Mouse (Mus musculus): ENCODE measurements around the gene Akap6. TPM values are rescaled to one million over a fixed set of nuclear protein-coding genes. Genes with fewer than 3 reads are reported as not detected.

Akap6 gene
- total and polyA plus RNA-seq, 2 experiments from 2014 or later: 21.3 to 77.3 TPM

DNA sequence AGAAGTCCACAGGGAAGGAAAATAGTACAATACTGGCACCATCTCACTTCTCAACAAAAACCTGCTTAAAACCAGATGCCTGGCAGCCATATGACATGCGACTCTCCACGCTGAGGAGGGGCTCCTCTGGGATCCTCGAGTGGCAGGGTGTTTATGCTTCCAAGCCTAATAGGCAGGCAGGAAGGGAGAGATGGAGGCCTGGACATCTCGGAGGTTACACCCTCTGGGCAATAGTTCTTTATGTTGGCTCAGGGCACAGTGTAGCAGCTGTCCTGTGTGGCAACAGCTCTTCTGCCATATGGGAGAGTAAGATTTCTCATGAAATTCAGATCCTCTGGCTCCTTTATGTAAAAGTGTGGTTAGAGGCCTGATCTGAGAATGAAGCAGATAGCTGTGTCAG is 24.2 kb upstream of the Akap6 start:
- H3K4me3 ChIP-seq (ENCODE audit: low read length): no peak overlapping the region
- H3K9ac ChIP-seq (replicated peaks; ENCODE audit: low read length): no peak overlapping the region
- peaks cover 6% of the 10 kb centered on the region; the same call in 1 of the 2 replicates for H3K4me1 ChIP-seq (ENCODE audit: insufficient read depth, low read length)
- TF ChIP-seq CTCF (IDR thresholded peaks at IDR 0.05; ENCODE audit: low read depth): no peak
- peak overlapping the region; percentile 61; the same call in 1 of the 2 replicates for H3K27ac ChIP-seq
- peak; percentile 87 for ATAC-seq
- H3K27me3 ChIP-seq (ENCODE audit: insufficient read depth, low read length): no peaks in the 10 kb centered on the region
- H3K9me3 ChIP-seq (ENCODE audit: low read length): no peaks in the 10 kb centered on the region
- peak; percentile 71 for DNase-seq (ENCODE audit: low spot score)
- H3K36me3 ChIP-seq (ENCODE audit: insufficient read depth, low read length): no peaks in the 10 kb centered on the region
- H3K4me2 ChIP-seq (ENCODE audit: low read depth, low read length): no peak overlapping the region
- 27% methylated on average over 4 of the region's 4 CpGs for WGBS

DNA sequence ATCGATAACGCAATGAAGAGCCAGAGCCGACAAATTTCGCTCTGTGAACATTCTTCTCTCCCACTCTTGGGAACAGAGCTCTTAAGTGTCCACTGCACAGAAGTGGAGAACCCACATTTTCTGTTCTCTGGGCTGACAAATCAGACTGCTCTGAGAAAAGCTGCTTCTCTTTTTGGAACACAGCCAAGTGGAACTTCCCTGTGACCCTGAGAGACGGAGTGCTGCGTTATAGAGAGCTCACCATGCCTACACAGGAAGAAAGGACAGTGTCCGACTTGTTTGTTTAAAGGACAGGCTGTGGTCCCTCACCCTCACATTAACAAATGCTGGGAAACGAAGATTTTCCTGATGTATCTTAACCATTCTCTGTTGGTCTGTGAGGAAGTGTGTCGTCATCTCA is 11.8 kb upstream of the Akap6 start:
- Histone ChIP-seq H3K36me3 (ENCODE audit: insufficient read depth, low read length) (no peaks in the 10 kb centered on the region), H3K9me3 (ENCODE audit: low read length) (no peaks in the 10 kb centered on the region), H3K4me3 (ENCODE audit: low read length) (no peak overlapping the region), H3K4me1 (ENCODE audit: insufficient read depth, low read length) (no peaks in the 10 kb centered on the region), H3K9ac (replicated peaks; ENCODE audit: low read length) (no peak overlapping the region), H3K4me2 (ENCODE audit: low read depth, low read length) (peak overlapping the region; percentile 27; the same call in 1 of the 2 replicates), H3K27me3 (ENCODE audit: insufficient read depth, low read length) (no peaks in the 10 kb centered on the region), H3K27ac (no peak overlapping the region)
- WGBS: 50% methylated on average over 9 of the region's 9 CpGs
- TF ChIP-seq CTCF (IDR thresholded peaks at IDR 0.05; ENCODE audit: low read depth): no peak
- peak; percentile 35; the same call in 1 of the 2 replicates for ATAC-seq
- peak; percentile 50 for DNase-seq (ENCODE audit: low spot score)

DNA sequence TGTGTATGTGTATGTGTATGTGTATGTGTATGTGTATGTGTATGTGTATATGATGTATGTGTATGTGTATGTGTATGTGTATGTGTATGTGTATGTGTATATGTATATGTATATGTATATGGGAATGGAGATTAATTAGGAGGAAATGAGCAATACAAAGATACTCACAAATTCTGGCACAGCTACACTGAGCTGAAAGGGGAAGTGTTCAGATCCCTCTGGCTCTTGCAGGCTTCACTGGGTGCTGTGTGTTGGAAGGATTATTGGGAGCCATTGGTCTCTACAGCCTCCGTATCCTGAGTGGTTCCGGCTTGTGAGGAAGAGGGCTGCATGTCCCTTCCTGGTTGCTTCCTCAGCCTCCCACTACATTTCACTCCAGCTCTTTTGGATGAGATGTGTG is 10.5 kb upstream of the Akap6 start:
- no peaks in the 10 kb centered on the region for H3K9me3 ChIP-seq (ENCODE audit: low read length)
- H3K4me1 ChIP-seq (ENCODE audit: insufficient read depth, low read length): no peaks in the 10 kb centered on the region
- DNase-seq (ENCODE audit: low spot score) (no peak), ATAC-seq (no peak)
- H3K9ac ChIP-seq (replicated peaks; ENCODE audit: low read length): no peak overlapping the region
- no peak overlapping the region for H3K4me2 ChIP-seq (ENCODE audit: low read depth, low read length)
- no peak for TF ChIP-seq CTCF (IDR thresholded peaks at IDR 0.05; ENCODE audit: low read depth)
- no peak overlapping the region for H3K4me3 ChIP-seq (ENCODE audit: low read length)
- H3K36me3 ChIP-seq (ENCODE audit: insufficient read depth, low read length): no peaks in the 10 kb centered on the region
- H3K27ac ChIP-seq: no peak overlapping the region
- WGBS: 100% methylated on average over 2 of the region's 2 CpGs
- H3K27me3 ChIP-seq (ENCODE audit: insufficient read depth, low read length): no peaks in the 10 kb centered on the region

DNA sequence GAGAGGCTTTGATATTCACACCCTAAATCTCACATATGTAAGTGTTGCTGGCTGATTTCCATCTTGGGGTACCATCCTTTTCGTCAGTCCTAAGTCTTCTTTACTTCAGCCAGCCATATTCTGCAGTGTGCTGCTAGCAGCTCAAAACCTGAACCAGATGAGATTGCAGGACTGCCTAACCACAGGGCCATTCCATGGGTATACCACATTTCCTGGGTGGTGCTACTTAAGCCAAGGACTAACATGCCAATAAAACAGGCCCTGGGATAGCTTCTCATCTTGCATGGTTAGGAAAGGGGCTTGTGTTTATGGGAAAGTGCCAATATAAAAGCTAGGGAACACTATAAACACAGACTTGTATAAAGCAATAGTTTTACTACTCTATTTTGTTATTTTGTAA is 7.6 kb upstream of the Akap6 start:
- TF ChIP-seq CTCF (IDR thresholded peaks at IDR 0.05; ENCODE audit: low read depth): no peak
- Histone ChIP-seq H3K4me3 (ENCODE audit: low read length) (no peak overlapping the region), H3K4me1 (ENCODE audit: insufficient read depth, low read length) (no peaks in the 10 kb centered on the region), H3K4me2 (ENCODE audit: low read depth, low read length) (no peak overlapping the region), H3K27me3 (ENCODE audit: insufficient read depth, low read length) (no peaks in the 10 kb centered on the region), H3K9me3 (ENCODE audit: low read length) (no peaks in the 10 kb centered on the region), H3K27ac (no peak overlapping the region), H3K9ac (replicated peaks; ENCODE audit: low read length) (no peak overlapping the region), H3K36me3 (ENCODE audit: insufficient read depth, low read length) (no peaks in the 10 kb centered on the region)
- ATAC-seq (no peak), DNase-seq (ENCODE audit: low spot score) (no peak)
- 76% methylated on average over 1 of the region's 1 CpGs for WGBS

DNA sequence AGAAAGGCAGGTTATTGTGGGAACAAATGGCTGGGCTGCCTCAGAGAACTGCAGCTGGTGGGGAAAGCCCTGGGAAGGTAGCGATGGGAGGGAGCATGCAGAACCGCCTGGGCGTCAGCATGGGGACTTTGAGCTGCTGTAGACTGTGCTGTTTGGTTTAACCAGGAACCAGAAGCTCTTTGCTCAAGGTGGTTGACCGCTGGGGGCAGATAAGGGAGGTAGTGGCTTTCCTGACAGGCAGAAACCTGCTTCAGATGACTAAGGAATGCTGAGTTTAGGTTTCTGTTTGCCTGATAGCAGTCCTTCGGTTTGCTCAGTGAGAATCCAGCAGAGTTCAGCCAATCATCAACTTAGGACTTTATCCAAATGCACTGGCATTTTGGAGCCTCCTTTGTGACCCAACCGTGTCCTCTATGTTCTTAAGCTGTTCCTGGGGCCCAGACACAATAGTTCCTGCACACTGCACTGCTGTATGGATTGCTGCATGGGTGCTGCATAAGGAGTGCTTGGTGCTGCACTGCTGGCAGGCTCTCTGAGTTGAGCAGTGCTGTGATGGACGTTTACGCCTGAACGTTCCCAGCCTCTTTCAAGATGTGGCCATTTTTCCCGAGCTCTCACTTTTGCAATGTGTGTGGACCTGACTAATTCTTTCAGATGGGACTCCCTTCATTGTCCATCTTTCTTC is 6.8 kb upstream of the Akap6 start:
- no peak overlapping the region for H3K27ac ChIP-seq
- TF ChIP-seq CTCF (IDR thresholded peaks at IDR 0.05; ENCODE audit: low read depth): no peak
- no peak overlapping the region for H3K4me2 ChIP-seq (ENCODE audit: low read depth, low read length)
- no peaks in the 10 kb centered on the region for H3K36me3 ChIP-seq (ENCODE audit: insufficient read depth, low read length)
- no peaks in the 10 kb centered on the region for H3K27me3 ChIP-seq (ENCODE audit: insufficient read depth, low read length)
- H3K9me3 ChIP-seq (ENCODE audit: low read length): no peaks in the 10 kb centered on the region
- ATAC-seq (no peak), DNase-seq (ENCODE audit: low spot score) (no peak)
- WGBS: 60% methylated on average over 10 of the region's 10 CpGs
- H3K4me1 ChIP-seq (ENCODE audit: insufficient read depth, low read length): 0 out of 2 replicates have a peak, but pooled peaks cover 2% of the 10 kb centered on the region
- no peak overlapping the region for H3K4me3 ChIP-seq (ENCODE audit: low read length)
- no peak overlapping the region for H3K9ac ChIP-seq (replicated peaks; ENCODE audit: low read length)

DNA sequence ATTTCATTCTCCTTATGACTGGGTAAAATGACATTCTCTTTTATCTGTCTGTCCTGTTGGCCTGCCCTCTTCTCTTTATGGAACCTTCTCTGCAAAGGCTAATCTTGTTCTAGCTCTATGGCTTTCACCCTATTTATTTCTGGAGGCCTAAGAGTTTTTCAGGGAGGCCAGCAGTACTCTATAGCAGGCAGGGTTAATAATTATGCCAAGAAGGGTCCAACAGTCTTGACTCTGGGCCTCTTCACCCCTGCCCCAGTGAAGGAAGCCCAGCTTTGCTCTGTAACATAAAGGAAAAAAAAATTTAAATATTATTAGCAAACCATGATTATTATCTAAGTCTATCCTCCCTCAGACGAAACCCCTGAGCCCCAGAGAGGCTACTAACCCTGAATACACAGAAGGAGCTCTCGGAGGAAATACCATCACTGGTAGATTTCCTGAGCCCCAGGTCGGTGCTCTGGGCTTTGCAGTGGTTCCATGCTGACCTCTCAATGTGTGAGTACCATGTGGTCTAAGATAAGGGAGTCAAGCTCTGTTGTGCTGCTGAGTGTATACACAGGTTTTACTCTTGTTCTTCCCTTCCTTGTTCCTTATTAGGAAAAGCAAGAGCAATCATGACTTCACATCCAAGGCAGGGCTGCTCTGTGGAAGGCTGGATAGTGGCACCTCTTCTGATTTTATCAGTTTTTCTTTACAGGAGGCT is 1.6 kb upstream of the Akap6 start:
- 62% methylated on average over 3 of the region's 3 CpGs for WGBS
- H3K27me3 ChIP-seq (ENCODE audit: insufficient read depth, low read length): no peaks in the 10 kb centered on the region
- no peak overlapping the region for H3K4me3 ChIP-seq (ENCODE audit: low read length)
- DNase-seq (ENCODE audit: low spot score): no peak
- H3K4me1 ChIP-seq (ENCODE audit: insufficient read depth, low read length): peaks cover 20% of the 10 kb centered on the region
- H3K9ac ChIP-seq (replicated peaks; ENCODE audit: low read length): no peak overlapping the region
- H3K27ac ChIP-seq: peak overlapping the region; percentile 83
- TF ChIP-seq CTCF (IDR thresholded peaks at IDR 0.05; ENCODE audit: low read depth): no peak
- H3K9me3 ChIP-seq (ENCODE audit: low read length): no peaks in the 10 kb centered on the region
- H3K4me2 ChIP-seq (ENCODE audit: low read depth, low read length): no peak overlapping the region
- H3K36me3 ChIP-seq (ENCODE audit: insufficient read depth, low read length): no peaks in the 10 kb centered on the region
- ATAC-seq: no peak
